Mouse (Mus musculus) neural tube, embryonic 14.5 days (tissue): ENCODE measurements at regions not wholly inside any gene's neighbourhood (a gene's known extent, or its start where the extent isn't known, plus 50 kb on each side); places are given as distances from the start of the nearest gene placed in this dataset.
"Not testable (repeated sequence)": the region's sequence is repeated elsewhere in the genome, so short reads cannot be mapped to it uniquely, and the experiment has no call there.

Experiments used
- ATAC-seq: fragments of 200-750 bp; cut with Nextera tagmentation; 2 replicates; pipeline ENCODE4 v1.8.0; 2017; ENCODE audit warnings: low read depth, mild to moderate bottlenecking, moderate TSS enrichment, moderate library complexity
- H3K27ac ChIP-seq: fragments of 300-500 bp; sonication (generic); 2 replicates; pipeline ENCODE4 v1.5.1; 2014; ENCODE audit warnings: low read depth, mild to moderate bottlenecking, control low read depth, low read length, moderate library complexity, mixed read lengths
- H3K27me3 ChIP-seq: fragments of 300-500 bp; sonication (generic); 2 replicates; pipeline ENCODE4 v1.6.1; 2014; ENCODE audit warnings: low read length; ENCODE audit not compliant: control insufficient read depth, insufficient read depth
- H3K36me3 ChIP-seq: fragments of 300-500 bp; sonication (generic); 2 replicates; pipeline ENCODE4 v1.6.1; 2014; ENCODE audit warnings: low read length, mixed read lengths; ENCODE audit not compliant: control insufficient read depth, insufficient read depth
- H3K4me1 ChIP-seq: fragments of 300-500 bp; sonication (generic); 2 replicates; pipeline ENCODE4 v1.6.1; 2014; ENCODE audit warnings: low read length; ENCODE audit not compliant: control insufficient read depth, insufficient read depth
- H3K4me2 ChIP-seq: fragments of 300-500 bp; sonication (generic); 2 replicates; pipeline ENCODE4 v1.6.1; 2014; ENCODE audit warnings: mild to moderate bottlenecking, low read depth, low read length, control low read depth
- H3K4me3 ChIP-seq: fragments of 300-500 bp; sonication (generic); 2 replicates; pipeline ENCODE4 v1.5.1; 2014; ENCODE audit warnings: low read depth, low read length, control low read depth, mixed read lengths
- H3K9ac ChIP-seq: fragments of 300-500 bp; sonication (generic); replicated peaks from 2 replicates; pipeline ENCODE4 v1.6.1; 2014; ENCODE audit warnings: low read depth, mild to moderate bottlenecking, control low read depth, low read length, mixed read lengths
- H3K9me3 ChIP-seq: fragments of 300-500 bp; sonication (generic); 2 replicates; pipeline ENCODE4 v1.6.1; 2016; ENCODE audit warnings: low read length; ENCODE audit not compliant: control insufficient read depth
- WGBS: fragments of 180-500 bp; shearing (Covaris S2); extraction: QIAGEN DNeasy Blood & Tissue Kit; methylation state at CpG from one replicate; pipeline ENCODE4 v1.1.7; 2014; 5-methylcytosine and 5-hydroxymethylcytosine counted together

- no peaks in the 10 kb centered on the region for H3K9me3 ChIP-seq
- H3K27ac ChIP-seq: no peak overlapping the region
- H3K27me3 ChIP-seq: no peaks in the 10 kb centered on the region
- WGBS: 50% methylated on average over 3 of the region's 3 CpGs
- H3K4me2 ChIP-seq: no peak overlapping the region
- H3K4me1 ChIP-seq: no peaks in the 10 kb centered on the region
- no peak overlapping the region for H3K4me3 ChIP-seq
- H3K9ac ChIP-seq: no peak overlapping the region
- H3K36me3 ChIP-seq: no peaks in the 10 kb centered on the region
- no peak for ATAC-seq
Observed at GRCm38 (mm10) chr15:3909471-3909870, 69.9 kb downstream of the Fbxo4 start.

DNA sequence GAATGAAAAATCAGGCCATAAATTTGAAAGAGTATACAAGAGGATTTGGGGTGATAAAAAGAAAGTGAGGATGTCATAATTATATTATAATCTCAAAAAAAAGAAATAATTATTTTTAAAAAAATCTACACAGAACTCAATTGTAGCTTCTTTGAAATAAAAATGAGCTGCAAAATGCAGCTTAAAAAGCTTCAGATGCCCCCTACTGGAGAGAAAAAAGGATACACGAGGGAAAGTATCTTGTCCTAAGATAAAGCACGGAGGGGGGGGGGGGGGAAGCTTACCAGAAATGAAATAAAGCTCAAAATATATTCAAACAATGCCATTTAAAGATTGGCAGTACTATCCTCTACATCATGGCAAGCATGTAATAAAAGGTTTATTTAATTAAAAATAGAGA is 70.7 kb downstream of the Fbxo4 start:
- Histone ChIP-seq H3K4me3 (no peak overlapping the region), H3K36me3 (no peaks in the 10 kb centered on the region), H3K27ac (no peak overlapping the region), H3K4me1 (no peaks in the 10 kb centered on the region), H3K27me3 (no peaks in the 10 kb centered on the region), H3K4me2 (no peak overlapping the region), H3K9me3 (no peaks in the 10 kb centered on the region), H3K9ac (no peak overlapping the region)
- no peak for ATAC-seq
- WGBS: 15% methylated on average over 2 of the region's 2 CpGs

GRCm38 (mm10) chr15:3905548-3905947 is 73.8 kb downstream of the Fbxo4 start:
- no peak overlapping the region for H3K9ac ChIP-seq
- no peaks in the 10 kb centered on the region for H3K27me3 ChIP-seq
- H3K4me3 ChIP-seq: no peak overlapping the region
- no peak for ATAC-seq
- 73% methylated on average over 2 of the region's 2 CpGs for WGBS
- no peaks in the 10 kb centered on the region for H3K9me3 ChIP-seq
- H3K4me1 ChIP-seq: no peaks in the 10 kb centered on the region
- H3K27ac ChIP-seq: no peak overlapping the region
- H3K36me3 ChIP-seq: no peaks in the 10 kb centered on the region
- no peak overlapping the region for H3K4me2 ChIP-seq

GRCm38 (mm10) chr15:3878429-3878828 is 100.9 kb downstream of the Fbxo4 start:
- ATAC-seq: no peak
- Histone ChIP-seq H3K27me3 (no peaks in the 10 kb centered on the region), H3K36me3 (no peaks in the 10 kb centered on the region), H3K4me1 (no peaks in the 10 kb centered on the region), H3K27ac (no peak overlapping the region), H3K4me3 (no peak overlapping the region), H3K4me2 (no peak overlapping the region), H3K9me3 (no peaks in the 10 kb centered on the region), H3K9ac (no peak overlapping the region)
- 82% methylated on average over 2 of the region's 2 CpGs for WGBS

DNA sequence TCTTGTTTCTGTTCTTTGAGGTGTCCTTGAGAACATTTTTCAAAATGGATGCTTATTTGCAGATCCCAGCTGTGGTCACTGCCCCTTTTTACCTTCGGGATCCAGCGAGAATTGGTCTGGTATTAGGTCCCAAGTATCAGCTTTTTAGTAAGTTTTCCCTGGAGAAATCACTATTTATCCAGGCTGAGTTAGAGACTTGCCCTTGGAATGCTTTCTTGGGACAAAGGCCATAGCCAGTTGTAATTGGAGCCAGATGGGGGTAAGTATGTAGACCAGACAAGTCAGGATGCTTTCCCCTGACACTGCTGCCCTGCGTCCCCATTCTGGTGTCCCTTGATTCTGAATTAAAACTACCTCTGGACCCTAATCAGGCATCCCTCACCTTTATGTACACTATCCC is 101.9 kb downstream of the Fbxo4 start:
- no peak for ATAC-seq
- 87% methylated on average over 3 of the region's 3 CpGs for WGBS
- Histone ChIP-seq H3K27me3 (no peaks in the 10 kb centered on the region), H3K9ac (no peak overlapping the region), H3K4me1 (no peaks in the 10 kb centered on the region), H3K9me3 (no peaks in the 10 kb centered on the region), H3K4me2 (no peak overlapping the region), H3K27ac (no peak overlapping the region), H3K36me3 (no peaks in the 10 kb centered on the region), H3K4me3 (no peak overlapping the region)

DNA sequence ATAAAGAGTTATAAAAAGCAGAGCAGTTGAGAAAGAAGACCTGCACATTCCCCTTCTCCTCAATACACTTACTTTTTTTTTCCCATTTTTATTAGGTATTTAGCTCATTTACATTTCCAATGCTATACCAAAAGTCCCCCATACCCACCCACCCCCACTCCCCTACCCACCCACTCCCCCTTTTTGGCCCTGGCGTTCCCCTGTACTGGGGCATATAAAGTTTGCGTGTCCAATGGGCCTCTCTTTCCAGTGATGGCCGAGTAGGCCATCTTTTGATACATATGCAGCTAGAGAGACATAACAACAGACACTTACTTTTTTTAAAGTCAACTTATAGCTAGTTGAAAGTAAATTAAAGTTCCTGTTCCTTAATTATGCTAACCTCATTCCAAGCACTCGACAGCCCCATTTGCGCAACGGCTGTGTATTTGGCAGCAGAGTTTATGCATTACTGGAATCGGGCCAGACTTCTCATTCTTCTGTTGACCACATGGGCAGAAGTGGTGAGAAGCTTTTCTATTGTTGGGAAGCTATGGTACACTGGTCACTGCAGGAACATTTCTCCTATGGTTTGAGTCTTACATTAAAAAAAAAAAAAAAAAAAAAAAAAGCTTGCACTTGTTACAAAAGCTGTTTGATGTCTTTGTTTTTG is 104.0 kb downstream of the Fbxo4 start:
- H3K4me2 ChIP-seq, H3K9ac ChIP-seq, H3K27ac ChIP-seq, H3K36me3 ChIP-seq, H3K9me3 ChIP-seq, H3K27me3 ChIP-seq, H3K4me1 ChIP-seq, H3K4me3 ChIP-seq: not testable (repeated sequence)
- ATAC-seq: peak; percentile 63; the same call in 1 of the 2 replicates
- 65% methylated on average over 6 of the region's 7 CpGs for WGBS

- Histone ChIP-seq H3K4me3 (no peak overlapping the region), H3K9ac (no peak overlapping the region), H3K4me2 (no peak overlapping the region), H3K27me3 (no peaks in the 10 kb centered on the region), H3K27ac (no peak overlapping the region), H3K9me3 (no peaks in the 10 kb centered on the region), H3K4me1 (no peaks in the 10 kb centered on the region), H3K36me3 (no peaks in the 10 kb centered on the region)
- 79% methylated on average over 4 of the region's 4 CpGs for WGBS
- no peak for ATAC-seq
Observed at GRCm38 (mm10) chr15:3831802-3832201, 147.6 kb downstream of the Fbxo4 start.

GRCm38 (mm10) chr15:3805430-3805829 is 173.9 kb downstream of the Fbxo4 start:
- Histone ChIP-seq H3K9me3 (no peaks in the 10 kb centered on the region), H3K4me2 (no peak overlapping the region), H3K27ac (no peak overlapping the region), H3K27me3 (no peaks in the 10 kb centered on the region), H3K4me3 (no peak overlapping the region), H3K36me3 (no peaks in the 10 kb centered on the region), H3K9ac (no peak overlapping the region), H3K4me1 (no peaks in the 10 kb centered on the region)
- ATAC-seq: no peak
- 87% methylated on average over 2 of the region's 2 CpGs for WGBS

GRCm38 (mm10) chr15:3775865-3776264 is 192.6 kb upstream of the Ghr start:
- H3K27ac ChIP-seq: no peak overlapping the region
- 90% methylated on average over 3 of the region's 3 CpGs for WGBS
- H3K9ac ChIP-seq: no peak overlapping the region
- H3K27me3 ChIP-seq: no peaks in the 10 kb centered on the region
- H3K4me1 ChIP-seq: no peaks in the 10 kb centered on the region
- H3K4me3 ChIP-seq: no peak overlapping the region
- no peaks in the 10 kb centered on the region for H3K36me3 ChIP-seq
- ATAC-seq: no peak
- no peak overlapping the region for H3K4me2 ChIP-seq
- no peaks in the 10 kb centered on the region for H3K9me3 ChIP-seq
